Mouse (Mus musculus) myocyte (in vitro differentiated cells): Measurements from ENCODE around the gene Rpl41.

Experiments
- MYOD1 ChIP-seq, 3 experiments: IDR thresholded peaks; one replicate each; pipeline ENCODE4 v1.6.1; 2011; ENCODE audit warnings: control low read depth in 2 of 3, low read depth in 2 of 3, mild to moderate bottlenecking in 2 of 3, moderate library complexity in 1 of 3; ENCODE audit not compliant: insufficient read length in 2 of 3, control insufficient read depth in 1 of 3
- TCF12 ChIP-seq: IDR thresholded peaks from one replicate; pipeline ENCODE4 v1.6.1; 2011; ENCODE audit warnings: mild to moderate bottlenecking, control low read depth; ENCODE audit not compliant: poor library complexity, insufficient read depth, severe bottlenecking

GRCm38 (mm10) chr10:128546787-128547186 lies 2.3 kb downstream of the Rpl41 start:
- TF ChIP-seq TCF12 (no peak), MYOD1 (IDR thresholded peaks at IDR 0.05; ENCODE audit: control insufficient read depth in 1 of 3, insufficient read length in 2 of 3, low read depth in 2 of 3) (no peak)
